Mouse (Mus musculus) 3T3-L1 (cell line): Measurements from ENCODE around the gene Pabpc4.

Source experiments
- DNase-seq: peaks from one replicate; pipeline ENCODE4 v3.0.0-alpha.2; 2015; ENCODE audit warnings: low read depth, low spot score

Pabpc4 gene

GRCm38 (mm10) chr4:123342091-123342641 lies 80.0 kb downstream of the Pabpc4 start:
- DNase-seq: no peak

GRCm38 (mm10) chr4:123342642-123343470 lies 80.7 kb downstream of the Pabpc4 start, which contains the start of gene Bmp8a:
TSS of gene Bmp8a (minus strand) at chr4:123343252.
- no peak for DNase-seq

DNA sequence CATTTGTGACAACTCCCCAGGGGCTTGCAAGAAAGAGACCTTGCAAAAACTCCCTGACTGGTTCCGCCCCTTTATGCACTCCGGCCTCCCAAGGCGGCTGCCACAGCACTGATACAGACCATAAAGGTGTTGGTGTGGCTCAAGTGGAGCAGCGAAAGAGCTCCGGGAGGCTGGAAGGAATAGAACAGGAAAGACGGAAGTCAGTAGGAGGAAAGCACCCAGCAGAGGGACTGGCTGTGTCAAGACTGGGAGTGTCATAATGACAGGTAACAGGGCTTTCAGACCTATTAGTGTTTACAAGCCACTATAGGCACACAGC lies 81.3 kb downstream of the Pabpc4 start:
- DNase-seq: no peak
